Mouse (Mus musculus) cerebellum, adult 9-10 months (tissue): ENCODE measurements around the gene Vma21-ps.
"Not testable (repeated sequence)": the region's sequence is repeated elsewhere in the genome, so short reads cannot be mapped to it uniquely, and the experiment has no call there.

Experiments
- DNase-seq: peaks from one replicate; pipeline ENCODE4 v3.0.0; 2022

Vma21-ps gene

GRCm38 (mm10) chr4:52497144-52497543 is at the start of gene Vma21-ps:
Gene Vma21-ps (minus strand): TSS chr4:52497244.
- DNase-seq: not testable (repeated sequence)

GRCm38 (mm10) chr4:52543001-52543400 is 46.0 kb upstream of the Vma21-ps start:
- DNase-seq: no peak

- DNase-seq: no peak
These were observed 33.6 kb upstream of the Vma21-ps start for GRCm38 (mm10) chr4:52530636-52531035.

GRCm38 (mm10) chr4:52526464-52526863 is 29.4 kb upstream of the Vma21-ps start:
- DNase-seq: no peak

- no peak for DNase-seq
These were observed 22.3 kb upstream of the Vma21-ps start for GRCm38 (mm10) chr4:52519301-52519700.

GRCm38 (mm10) chr4:52517580-52517979 is 20.5 kb upstream of the Vma21-ps start:
- no peak for DNase-seq

GRCm38 (mm10) chr4:52487486-52487885 is 9.6 kb downstream of the Vma21-ps start:
- no peak for DNase-seq

- no peak for DNase-seq
These were observed 23.6 kb downstream of the Vma21-ps start for GRCm38 (mm10) chr4:52473431-52473830.

- DNase-seq: no peak
These were observed 35.7 kb downstream of the Vma21-ps start for GRCm38 (mm10) chr4:52461321-52461720.

GRCm38 (mm10) chr4:52459726-52460125 is 37.3 kb downstream of the Vma21-ps start:
- no peak for DNase-seq
